In genomic region chr8:128042877-128043276, GRCm38 (mm10) we compare ENCODE assay signal across 24 mouse cellular contexts.
"Had no signal": no experiment of that assay in that cellular context is flagged by ENCODE, and none has a peak within 500 bp of the region (broad histone marks: within the 10 kb centered on the region; RNA-seq: fewer than 3 reads in every experiment).

No protein-coding gene starts in this region.

- H3K27ac ChIP-seq: heart, embryonic 13.5 days; heart, embryonic 15.5 days; hindbrain, embryonic 13.5 days; hindbrain, embryonic 15.5 days; hindbrain, postnatal 0 days; intestine, embryonic 15.5 days; kidney, embryonic 15.5 days; kidney, postnatal 0 days; left cerebral cortex, adult 2 months; limb, embryonic 10.5 days; limb, embryonic 12.5 days; liver, embryonic 13.5 days; liver, embryonic 15.5 days had no signal

- H3K4me1 ChIP-seq: hindbrain, embryonic 15.5 days; intestine, embryonic 15.5 days; kidney, embryonic 15.5 days; limb, embryonic 10.5 days; limb, embryonic 12.5 days; liver, embryonic 13.5 days; liver, embryonic 15.5 days had no signal

- H3K36me3 ChIP-seq: heart, embryonic 13.5 days; heart, embryonic 15.5 days; hindbrain, embryonic 13.5 days; hindbrain, embryonic 15.5 days; intestine, embryonic 15.5 days; kidney, embryonic 15.5 days; limb, embryonic 10.5 days; limb, embryonic 12.5 days; liver, embryonic 13.5 days; liver, embryonic 15.5 days had no signal

- H3K9ac ChIP-seq: heart, embryonic 13.5 days; heart, embryonic 15.5 days; hindbrain, embryonic 13.5 days; hindbrain, embryonic 15.5 days; intestine, embryonic 15.5 days; kidney, embryonic 15.5 days; limb, embryonic 12.5 days; liver, embryonic 13.5 days; liver, embryonic 15.5 days; liver, postnatal 0 days had no signal

- H3K27me3 ChIP-seq: heart, embryonic 13.5 days; heart, embryonic 15.5 days; hindbrain, embryonic 13.5 days; hindbrain, embryonic 15.5 days; intestine, embryonic 15.5 days; kidney, embryonic 15.5 days; limb, embryonic 12.5 days; liver, embryonic 13.5 days; liver, embryonic 15.5 days had no signal

- DNase-seq: gastrocnemius, postnatal 14 days; gastrocnemius, postnatal 36 days; heart, adult 18-20 months; heart, postnatal 14 days; heart, postnatal 36 days; kidney, adult 2 months; kidney, adult 9 months; kidney, postnatal 14 days; liver; liver, embryonic 13.5 days; liver, postnatal 0 days had no signal

- ATAC-seq: hindbrain, postnatal 0 days; intestine, embryonic 15.5 days; intestine, postnatal 0 days; liver, postnatal 0 days had no signal

- H3K4me3 ChIP-seq: heart, embryonic 13.5 days; heart, embryonic 15.5 days; hindbrain, embryonic 13.5 days; hindbrain, embryonic 15.5 days; intestine, embryonic 15.5 days; kidney, embryonic 15.5 days; left cerebral cortex, adult 2 months; limb, embryonic 10.5 days; limb, embryonic 12.5 days; liver, embryonic 13.5 days; liver, embryonic 15.5 days had no signal
